Mouse (Mus musculus) frontal cortex, adult (tissue): ENCODE results near the gene B4galt5.
A peak's percentile ranks its signal among the peaks of the same experiment; 100 is the strongest.

Experiments used
- ATAC-seq: cut with Nextera tagmentation; 2 replicates; pipeline ENCODE4 v1.9.2; 2017; ENCODE audit warnings: mild to moderate bottlenecking, moderate library complexity, mixed read lengths; ENCODE audit not compliant: low TSS enrichment

B4galt5 gene

GRCm38 (mm10) chr2:167331432-167331921, 17.5 kb downstream of the B4galt5 start:
- peak; percentile 50 for ATAC-seq

GRCm38 (mm10) chr2:167330581-167330980, 18.4 kb downstream of the B4galt5 start:
- 0 out of 2 replicates have a peak, but pooled peaks have one; percentile 22 for ATAC-seq

- peak; percentile 38; the same call in 1 of the 2 replicates for ATAC-seq
These were observed 19.3 kb downstream of the B4galt5 start for GRCm38 (mm10) chr2:167329478-167330262.

GRCm38 (mm10) chr2:167328340-167328739, 20.6 kb downstream of the B4galt5 start:
- ATAC-seq = no peak

GRCm38 (mm10) chr2:167326582-167326981, 22.4 kb downstream of the B4galt5 start:
- ATAC-seq = no peak

- ATAC-seq = no peak
These were observed 24.6 kb downstream of the B4galt5 start for GRCm38 (mm10) chr2:167324151-167324930.

- no peak for ATAC-seq
These were observed 25.9 kb downstream of the B4galt5 start for GRCm38 (mm10) chr2:167323116-167323515.

- ATAC-seq = no peak
These were observed 27.6 kb downstream of the B4galt5 start for GRCm38 (mm10) chr2:167321372-167321771.

- no peak for ATAC-seq
These were observed 30.0 kb downstream of the B4galt5 start for GRCm38 (mm10) chr2:167318981-167319380.

- peak; percentile 32; the same call in 1 of the 2 replicates for ATAC-seq
These were observed 32.2 kb downstream of the B4galt5 start for GRCm38 (mm10) chr2:167316724-167317187.

GRCm38 (mm10) chr2:167314491-167314890, 34.5 kb downstream of the B4galt5 start:
- ATAC-seq = peak; percentile 46; the same call in 1 of the 2 replicates

- no peak for ATAC-seq
These were observed 35.3 kb downstream of the B4galt5 start for GRCm38 (mm10) chr2:167313501-167314326.

- ATAC-seq = no peak
These were observed 38.9 kb downstream of the B4galt5 start for GRCm38 (mm10) chr2:167310121-167310520.

GRCm38 (mm10) chr2:167309286-167309685, 39.7 kb downstream of the B4galt5 start:
- no peak for ATAC-seq

- ATAC-seq = peak; percentile 31; the same call in 1 of the 2 replicates
These were observed 41.3 kb downstream of the B4galt5 start for GRCm38 (mm10) chr2:167307716-167308115.

- ATAC-seq = no peak
These were observed 42.1 kb downstream of the B4galt5 start for GRCm38 (mm10) chr2:167306626-167307541.

- ATAC-seq = no peak
These were observed 42.7 kb downstream of the B4galt5 start for GRCm38 (mm10) chr2:167306273-167306594.

- ATAC-seq = peak; percentile 24; the same call in 1 of the 2 replicates
These were observed 43.4 kb downstream of the B4galt5 start for GRCm38 (mm10) chr2:167305382-167306272.

- ATAC-seq = no peak
These were observed 44.2 kb downstream of the B4galt5 start for GRCm38 (mm10) chr2:167304651-167305381.
